Mouse (Mus musculus) fibroblast of lung, adult 2 months (primary cell): ENCODE measurements around the gene Vmn1r188.
A peak's percentile ranks its signal among the peaks of the same experiment; 100 is the strongest.
"Not testable (repeated sequence)": the region's sequence is repeated elsewhere in the genome, so short reads cannot be mapped to it uniquely, and the experiment has no call there.

Source experiments
- DNase-seq: peaks from one replicate; pipeline ENCODE4 v3.0.0-alpha.2; 2011; ENCODE audit warnings: low read depth

Gene Vmn1r188

DNA sequence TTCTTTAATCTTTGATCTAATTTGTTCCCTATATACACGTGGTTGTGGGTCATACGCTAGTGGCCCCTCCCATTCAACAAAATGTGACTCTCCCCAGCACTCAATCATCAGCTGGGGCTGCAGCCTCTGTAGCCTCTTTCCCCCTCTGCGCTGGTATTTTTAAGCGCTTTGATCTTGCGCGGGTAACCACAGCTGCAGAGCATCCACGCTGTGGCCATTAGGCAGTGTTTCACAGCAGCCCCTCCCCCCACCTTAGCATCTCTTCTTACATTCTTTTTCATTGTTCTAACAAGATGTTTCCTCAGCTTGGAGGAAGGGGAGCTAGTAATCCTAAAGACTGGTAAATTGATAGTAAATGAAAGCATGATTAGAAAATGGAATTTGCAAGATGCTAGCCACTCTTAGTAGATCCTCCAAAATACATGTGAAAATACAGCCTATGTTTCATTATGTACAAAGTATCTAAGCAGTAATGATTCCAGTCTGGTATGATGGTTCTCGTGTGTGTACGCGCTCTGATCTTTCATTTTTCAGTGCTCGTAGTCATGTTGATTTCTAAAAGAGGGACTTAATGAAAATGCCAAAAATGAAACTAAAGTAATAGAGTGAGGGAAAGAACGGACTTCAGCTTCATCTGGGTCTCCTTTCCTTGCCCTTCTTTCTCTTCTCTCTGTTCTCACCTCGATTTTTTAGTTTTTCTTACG lies 34.4 kb upstream of the Vmn1r188 start:
- DNase-seq, result no peak

DNA sequence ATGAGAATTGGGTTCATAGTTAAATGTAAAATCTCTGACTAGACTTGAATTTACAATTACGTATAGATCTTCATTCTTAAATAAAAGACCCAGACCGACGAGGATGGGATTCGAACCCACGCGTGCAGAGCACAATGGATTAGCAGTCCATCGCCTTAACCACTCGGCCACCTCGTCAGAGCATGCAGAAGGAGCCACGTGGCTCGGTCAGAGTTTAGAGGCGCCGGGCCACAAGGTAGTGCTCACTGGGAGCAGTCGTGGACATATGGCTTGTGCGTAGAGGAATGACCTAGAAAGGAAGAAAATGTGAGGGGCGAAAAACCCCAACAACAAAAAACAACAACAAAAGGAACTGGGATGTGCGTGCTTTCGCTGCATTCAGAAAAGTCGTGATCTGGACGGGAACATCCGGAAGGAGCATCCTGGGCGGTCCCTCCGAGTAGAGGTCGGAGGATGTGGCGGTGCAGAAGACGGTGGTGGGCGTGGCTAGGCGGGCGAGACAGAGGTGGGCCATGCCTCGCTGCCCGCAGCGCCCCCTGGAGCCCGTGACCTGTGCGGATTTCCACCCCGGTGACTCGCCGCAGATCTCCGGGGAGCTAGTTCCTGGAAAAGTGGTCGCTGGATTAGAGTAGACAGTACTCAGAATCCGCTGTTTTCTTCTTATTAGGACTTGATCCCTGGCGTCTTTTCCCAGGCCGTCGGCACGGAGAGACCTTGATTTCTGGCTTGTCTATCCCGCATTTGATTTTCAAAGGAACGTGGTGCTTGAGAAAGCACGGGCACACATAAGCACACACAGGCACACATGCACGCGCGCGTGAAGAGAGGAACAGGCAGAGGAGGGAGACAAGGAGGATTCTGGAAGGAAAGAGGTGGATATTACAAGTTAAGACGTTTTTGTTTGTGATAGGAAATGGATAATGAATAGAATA lies 33.4 kb upstream of the Vmn1r188 start:
- peak; percentile 67 for DNase-seq

DNA sequence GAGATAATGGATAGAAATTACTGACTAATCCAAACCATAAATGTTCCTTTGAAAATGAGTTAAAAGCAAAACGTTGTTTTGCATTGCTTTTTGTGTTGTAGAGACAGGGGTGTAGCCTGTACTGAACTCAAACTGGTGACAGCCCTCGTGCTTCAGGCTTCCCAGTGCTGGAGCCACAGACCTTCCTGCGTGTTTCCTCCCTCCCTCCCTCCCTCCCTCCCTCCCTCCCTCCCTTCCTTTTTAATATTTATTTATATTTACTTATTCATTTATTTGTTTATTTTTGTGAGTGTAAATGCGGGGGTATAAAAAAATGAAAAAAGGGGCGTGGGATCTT lies 32.7 kb upstream of the Vmn1r188 start:
- no peak for DNase-seq

DNA sequence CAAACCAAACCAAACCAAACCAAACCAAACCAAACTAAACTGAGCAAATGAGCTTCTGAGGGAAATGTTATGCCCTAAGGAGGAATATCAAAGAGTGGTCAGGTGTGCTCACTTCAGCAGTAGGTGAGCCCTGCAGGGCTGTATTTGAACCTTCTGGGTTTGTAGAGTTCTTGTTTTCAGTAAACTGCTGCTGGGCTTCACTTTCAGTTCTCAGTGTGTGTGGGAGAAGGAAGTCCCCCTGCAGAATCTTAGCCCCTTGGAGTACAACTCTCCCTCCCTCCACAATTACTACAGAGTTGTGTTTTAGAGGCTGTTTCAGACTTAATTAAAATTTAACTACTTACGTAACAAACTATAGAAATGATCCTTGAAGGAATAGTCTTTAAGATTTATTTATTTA lies 30.5 kb upstream of the Vmn1r188 start:
- DNase-seq, result no peak

GRCm38 (mm10) chr13:22061422-22061821 lies 22.8 kb upstream of the Vmn1r188 start:
- no peak for DNase-seq

- DNase-seq, result no peak
These were observed 20.8 kb upstream of the Vmn1r188 start for GRCm38 (mm10) chr13:22063468-22063867.

DNA sequence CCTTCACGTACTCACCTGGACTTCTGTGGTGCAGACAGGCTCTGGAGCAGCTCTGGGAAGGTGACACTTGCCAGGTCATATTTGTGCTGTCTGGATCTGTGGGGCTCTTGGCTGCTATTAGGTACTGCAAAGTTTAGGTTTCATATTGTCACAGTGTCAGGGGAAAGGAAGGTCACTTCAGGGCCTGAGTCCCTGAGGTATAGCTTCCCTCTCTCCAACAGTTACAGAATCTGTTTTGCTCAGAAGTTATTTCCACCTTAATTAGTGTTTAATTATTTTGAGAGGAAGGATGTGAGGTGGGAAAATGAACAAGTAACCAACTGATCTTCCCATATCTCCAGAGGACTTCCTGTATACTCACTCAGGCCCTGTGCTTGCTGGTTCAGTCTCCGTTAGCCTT lies 21.5 kb downstream of the Vmn1r188 start, which contains the start of gene Vmn1r189:
Gene Vmn1r189, minus strand, starts transcription at position 101 of the 400 bp plus-strand sequence.
- not testable (repeated sequence) for DNase-seq

DNA sequence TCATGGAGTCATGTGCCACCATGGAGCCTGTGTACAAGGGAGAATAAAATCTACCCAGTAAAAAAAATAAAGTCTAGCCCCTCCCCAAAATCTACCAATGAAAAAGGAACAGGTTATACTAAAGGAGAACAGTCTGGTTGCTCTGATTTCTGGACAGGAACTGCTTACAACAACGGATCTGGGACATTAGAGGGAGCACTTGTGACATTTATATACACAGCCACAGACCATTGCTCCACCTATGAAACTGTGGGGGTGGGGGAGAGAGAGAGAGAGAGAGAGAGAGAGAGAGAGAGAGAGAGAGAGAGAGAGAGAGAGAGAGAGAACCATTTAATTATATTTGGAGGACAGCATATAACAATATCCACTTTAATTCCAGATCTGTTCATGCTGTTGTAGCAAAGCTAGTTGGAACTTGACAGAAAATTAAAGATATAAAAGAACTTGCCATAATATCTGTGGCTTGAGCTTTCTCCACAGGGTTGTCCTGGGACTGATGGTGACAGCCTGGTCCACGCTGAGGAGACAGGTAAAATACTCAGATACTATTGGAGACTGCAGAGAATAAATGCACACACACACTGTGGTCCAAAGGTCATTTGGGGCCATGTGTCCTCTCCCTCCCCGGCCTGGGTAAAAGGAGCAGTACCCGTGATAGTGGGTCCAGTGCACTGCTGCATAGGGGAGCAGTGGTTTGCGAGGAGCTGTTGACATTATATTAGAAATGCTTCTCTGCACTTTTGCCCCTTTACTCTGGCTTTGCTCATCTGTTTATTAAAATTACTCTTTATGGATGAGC lies 52.5 kb downstream of the Vmn1r188 start:
- not testable (repeated sequence) for DNase-seq
